Mouse (Mus musculus): ENCODE measurements around the gene Lrp3.

GRCm38 (mm10) chr7:35215225-35215624, at the start of gene Lrp3:
- TF ChIP-seq USF1 (IDR thresholded peaks at IDR 0.05; ENCODE audit: low read depth) (no peak), POLR2A (IDR thresholded peaks at IDR 0.05; ENCODE audit: insufficient read length, low read depth) (no peak), MYOD1 (IDR thresholded peaks at IDR 0.05; ENCODE audit: control insufficient read depth in 1 of 3, insufficient read length in 2 of 3, low read depth in 2 of 3) (no peak), E2F4 (IDR thresholded peaks at IDR 0.05; ENCODE audit: insufficient read depth) (no peak)
